Comparison of ENCODE assay signal across 12 mouse cellular contexts in the genomic region with DNA sequence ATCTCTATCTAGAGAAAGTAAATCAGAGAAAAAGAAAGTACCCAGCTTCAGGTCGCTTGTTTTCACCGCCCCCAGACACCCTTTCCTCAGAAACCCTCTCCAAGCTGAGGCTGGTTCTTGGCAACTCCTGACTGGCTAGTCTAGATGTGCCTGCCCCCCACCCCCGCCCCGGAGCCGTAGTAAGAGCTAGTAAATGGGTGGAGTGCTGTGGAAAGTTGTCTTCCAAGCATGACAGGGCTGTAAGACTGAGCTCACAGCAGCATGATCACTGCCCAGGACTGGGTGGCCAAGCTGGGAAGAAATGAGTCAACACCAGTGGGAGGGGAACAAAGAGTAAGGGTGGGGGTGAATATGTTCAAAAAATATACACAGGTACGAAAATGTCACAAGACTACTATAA. TPM values are rescaled to one million over a fixed set of nuclear protein-coding genes. Genes with fewer than 3 reads are reported as not detected.
DNase-seq lines count a peak whose midpoint lies in the region; ATAC-seq and TF ChIP-seq lines count a peak whose summit lies in the region.
"Had no signal": no experiment of that assay in that cellular context is flagged by ENCODE, and none has a peak within 500 bp of the region (broad histone marks: within the 10 kb centered on the region; RNA-seq: fewer than 3 reads in every experiment).

No protein-coding gene starts in this region.

- TF ChIP-seq CTCF in midbrain, postnatal 0 days (IDR thresholded peaks at IDR 0.05): no peak

- ATAC-seq in midbrain, postnatal 0 days (ENCODE audit: low FRiP score): peak; percentile 34; the same call in 1 of the 2 replicates
- no peak for ATAC-seq in midbrain, embryonic 15.5 days (replicated peaks)
- 0 out of 2 replicates have a peak, but pooled peaks have one; percentile 35 for ATAC-seq in stomach, embryonic 15.5 days (ENCODE audit: insufficient read depth, low FRiP score, low read depth)

- 81% methylated on average over 6 of the region's 6 CpGs for WGBS in midbrain, postnatal 0 days
- 82% methylated on average over 6 of the region's 6 CpGs for WGBS in midbrain, embryonic 15.5 days
- 66% methylated on average over 6 of the region's 6 CpGs for WGBS in stomach, embryonic 15.5 days

- no peak overlapping the region for H3K4me2 ChIP-seq in midbrain, postnatal 0 days (ENCODE audit: low read depth, low read length, poor library complexity, severe bottlenecking)
- H3K4me2 ChIP-seq in midbrain, embryonic 15.5 days: no peak overlapping the region
- H3K4me2 ChIP-seq in stomach, embryonic 15.5 days: no peak overlapping the region
- H3K4me2 ChIP-seq: hindbrain, embryonic 13.5 days had no signal

- H3K4me3 ChIP-seq in midbrain, postnatal 0 days (ENCODE audit: low read depth, low read length): no peak overlapping the region
- H3K4me3 ChIP-seq in midbrain, embryonic 15.5 days: no peak overlapping the region
- H3K4me3 ChIP-seq in stomach, embryonic 15.5 days (replicated peaks): no peak overlapping the region
- H3K4me3 ChIP-seq: erythroblast, embryonic 14.5 days; hindbrain, embryonic 13.5 days; left cerebral cortex, adult 2 months had no signal

- H3K27me3 ChIP-seq in midbrain, postnatal 0 days (ENCODE audit: insufficient read depth, low read length): no peaks in the 10 kb centered on the region
- no peaks in the 10 kb centered on the region for H3K27me3 ChIP-seq in midbrain, embryonic 15.5 days (replicated peaks)
- H3K27me3 ChIP-seq in stomach, embryonic 15.5 days (replicated peaks): no peaks in the 10 kb centered on the region
- H3K27me3 ChIP-seq: hindbrain, embryonic 13.5 days had no signal

- no peak overlapping the region for H3K9ac ChIP-seq in midbrain, postnatal 0 days (replicated peaks; ENCODE audit: low read length, poor library complexity, severe bottlenecking)
- no peak overlapping the region for H3K9ac ChIP-seq in midbrain, embryonic 15.5 days
- no peak overlapping the region for H3K9ac ChIP-seq in stomach, embryonic 15.5 days
- H3K9ac ChIP-seq: hindbrain, embryonic 13.5 days had no signal

- no peaks in the 10 kb centered on the region; the same call in 1 of the 2 replicates for H3K36me3 ChIP-seq in midbrain, postnatal 0 days (ENCODE audit: insufficient read depth, low read length)
- H3K36me3 ChIP-seq in midbrain, embryonic 15.5 days (replicated peaks): no peaks in the 10 kb centered on the region
- H3K36me3 ChIP-seq in stomach, embryonic 15.5 days: no peaks in the 10 kb centered on the region

- H3K4me1 ChIP-seq in midbrain, postnatal 0 days (ENCODE audit: insufficient read depth, low read length): no peaks in the 10 kb centered on the region
- H3K4me1 ChIP-seq in midbrain, embryonic 15.5 days: no peaks in the 10 kb centered on the region
- no peaks in the 10 kb centered on the region for H3K4me1 ChIP-seq in stomach, embryonic 15.5 days
- H3K4me1 ChIP-seq: hindbrain, embryonic 13.5 days had no signal

- DNase-seq in gastrocnemius, adult 18-20 months (ENCODE audit: low spot score): peak; percentile 42
- no peak for DNase-seq in gastrocnemius, adult 8-10 months (ENCODE audit: low spot score in 2 of 2)
- no peak for DNase-seq in midbrain, postnatal 0 days (ENCODE audit: low spot score)
- DNase-seq in fibroblast of lung, adult 2 months (ENCODE audit: low read depth): peak; percentile 54
- DNase-seq in spleen, postnatal 4 days (ENCODE audit: low spot score in 2 of 2): no peak
- DNase-seq in layer of hippocampus, adult 9-11 months: no peak
- DNase-seq: cerebellum, adult 2 months had no signal

- no peak overlapping the region for H3K27ac ChIP-seq in midbrain, postnatal 0 days (ENCODE audit: low read depth, low read length)
- no peak overlapping the region for H3K27ac ChIP-seq in midbrain, embryonic 15.5 days
- no peak overlapping the region for H3K27ac ChIP-seq in stomach, embryonic 15.5 days
- H3K27ac ChIP-seq: hindbrain, embryonic 13.5 days; left cerebral cortex, adult 2 months had no signal

- H3K9me3 ChIP-seq in midbrain, postnatal 0 days (ENCODE audit: low read length): no peaks in the 10 kb centered on the region
- no peaks in the 10 kb centered on the region for H3K9me3 ChIP-seq in midbrain, embryonic 15.5 days
- no peaks in the 10 kb centered on the region for H3K9me3 ChIP-seq in stomach, embryonic 15.5 days
- H3K9me3 ChIP-seq: hindbrain, embryonic 13.5 days had no signal

RNA-seq across cellular contexts. Expression of a gene that starts 33.8 kb away (rescaled TPM):
- total RNA-seq in gastrocnemius, adult 18-20 months (2021): 10 to 100 TPM; 17.4 to 22.4 TPM
- 10 to 100 TPM; 13.1 to 21.7 (median 17.2) TPM for total RNA-seq in gastrocnemius, adult 8-10 months (2022)
- 154 and 206 TPM in 2 replicates for total RNA-seq in midbrain, postnatal 0 days (2014; rRNA removed)
- polyA plus RNA-seq in midbrain, postnatal 0 days (2015; fragmentation: Nextera tagmentation; extraction: Ambion mirVana): 68.6 and 71.4 TPM in 2 replicates
- 63.1 and 63.6 TPM in 2 replicates for polyA plus RNA-seq in midbrain, embryonic 15.5 days (2015; fragmentation: Nextera tagmentation; extraction: Ambion mirVana)
- 50.7 and 51.3 TPM in 2 replicates for polyA plus RNA-seq in stomach, embryonic 15.5 days (2015; fragmentation: Nextera tagmentation; extraction: Ambion mirVana)

Comparison
In these comparisons a context has a peak if more than half of its experiments do, and no peak if none do; other contexts are left out.
1. DNase-seq: peak in gastrocnemius, adult 18-20 months (single experiment) and fibroblast of lung, adult 2 months (single experiment); none in gastrocnemius, adult 8-10 months (0 of 2), midbrain, postnatal 0 days (single experiment), spleen, postnatal 4 days (0 of 2) and layer of hippocampus, adult 9-11 months (single experiment).